Mouse (Mus musculus) midbrain, postnatal 0 days (tissue): ENCODE data around the gene Rassf5. TPM values are rescaled to one million over a fixed set of nuclear protein-coding genes. Genes with fewer than 3 reads are reported as not detected.
A peak's percentile ranks its signal among the peaks of the same experiment; 100 is the strongest.
"Not testable (repeated sequence)": the region's sequence is repeated elsewhere in the genome, so short reads cannot be mapped to it uniquely, and the experiment has no call there.

ENCODE experiments used
- ATAC-seq: fragments of 200-750 bp; cut with Nextera tagmentation; 2 replicates; pipeline ENCODE4 v1.8.0; 2017; ENCODE audit warnings: moderate number of reproducible peaks, mild to moderate bottlenecking, moderate TSS enrichment, moderate library complexity; ENCODE audit not compliant: low FRiP score
- DNase-seq: peaks from one replicate; pipeline ENCODE4 v3.0.0-alpha.2; 2015; ENCODE audit warnings: low spot score
- H3K27ac ChIP-seq: fragments of 300-500 bp; sonication (generic); 2 replicates; pipeline ENCODE4 v1.5.1; 2014; ENCODE audit warnings: low read depth, mild to moderate bottlenecking, low read length, mixed read lengths
- H3K27me3 ChIP-seq: fragments of 300-500 bp; sonication (generic); 2 replicates; pipeline ENCODE4 v1.6.1; 2014; ENCODE audit warnings: low read length, control low read depth, mixed read lengths; ENCODE audit not compliant: insufficient read depth
- H3K36me3 ChIP-seq: fragments of 300-500 bp; sonication (generic); 2 replicates; pipeline ENCODE4 v1.6.1; 2014; ENCODE audit warnings: low read length, control low read depth, mixed read lengths; ENCODE audit not compliant: insufficient read depth
- H3K4me1 ChIP-seq: fragments of 300-500 bp; sonication (generic); 2 replicates; pipeline ENCODE4 v1.6.1; 2014; ENCODE audit warnings: mild to moderate bottlenecking, control low read depth, antibody characterized with exemption, low read length, mixed read lengths; ENCODE audit not compliant: insufficient read depth
- H3K4me2 ChIP-seq: fragments of 300-500 bp; sonication (generic); 2 replicates; pipeline ENCODE4 v1.6.1; 2014; ENCODE audit warnings: low read depth, mild to moderate bottlenecking, low read length, mixed read lengths; ENCODE audit not compliant: poor library complexity, severe bottlenecking
- H3K4me3 ChIP-seq: fragments of 300-500 bp; sonication (generic); 2 replicates; pipeline ENCODE4 v1.5.1; 2014; ENCODE audit warnings: low read depth, mild to moderate bottlenecking, low read length, moderate library complexity
- H3K9ac ChIP-seq: fragments of 300-500 bp; sonication (generic); replicated peaks from 2 replicates; pipeline ENCODE4 v1.6.1; 2014; ENCODE audit warnings: mild to moderate bottlenecking, low read length, moderate library complexity, mixed read lengths; ENCODE audit not compliant: poor library complexity, severe bottlenecking
- H3K9me3 ChIP-seq: fragments of 300-500 bp; sonication (generic); 2 replicates; pipeline ENCODE4 v1.6.1; 2016; ENCODE audit warnings: low read length, control low read depth
- CTCF ChIP-seq: IDR thresholded peaks from 2 replicates; pipeline ENCODE4 v1.5.1; 2016; ENCODE audit warnings: antibody characterized with exemption, mild to moderate bottlenecking
- WGBS: fragments of 180-500 bp; shearing (Covaris S2); extraction: QIAGEN DNeasy Blood & Tissue Kit; methylation state at CpG from one replicate; pipeline ENCODE4 v1.1.7; 2014; 5-methylcytosine and 5-hydroxymethylcytosine counted together
- polyA plus RNA-seq: library from polyadenylated mRNA; unstranded; fragments of >200 nt; fragmentation: Nextera tagmentation; extraction: Ambion mirVana; gene quantifications from 2 replicates; pipeline ENCODE4 v1.2.1, GENCODE M21; 2015
- total RNA-seq: library from RNA; depleted of rRNA; stranded (reverse); fragments of >200 nt; gene quantifications from 2 replicates; pipeline ENCODE4 v1.2.3, GENCODE M21; 2014

The Rassf5 gene
- total and polyA plus RNA-seq, 2 experiments from 2014 or later, result 4.9 to 9.0 TPM

- 86% methylated on average over 10 of the region's 10 CpGs for WGBS
- H3K9ac ChIP-seq, result no peak overlapping the region
Measured at GRCm38 (mm10) chr1:131268776-131269175, 23.7 kb upstream of the Rassf5 start.

GRCm38 (mm10) chr1:131263905-131264304 is 18.8 kb upstream of the Rassf5 start:
- H3K27ac ChIP-seq, result no peak overlapping the region
- H3K9me3 ChIP-seq, result no peaks in the 10 kb centered on the region
- H3K9ac ChIP-seq, result no peak overlapping the region
- H3K27me3 ChIP-seq, result no peaks in the 10 kb centered on the region
- DNase-seq (no peak), ATAC-seq (no peak)
- TF ChIP-seq CTCF, result no peak
- 77% methylated on average over 12 of the region's 12 CpGs for WGBS
- no peaks in the 10 kb centered on the region for H3K4me1 ChIP-seq
- no peak overlapping the region for H3K4me3 ChIP-seq
- no peaks in the 10 kb centered on the region for H3K36me3 ChIP-seq
- no peak overlapping the region for H3K4me2 ChIP-seq

More at GRCm38 (mm10) chr1:131268776-131269175, 23.7 kb upstream of the Rassf5 start:
- no peak for ATAC-seq
- Histone ChIP-seq H3K36me3 (no peaks in the 10 kb centered on the region), H3K27me3 (no peaks in the 10 kb centered on the region), H3K4me1 (no peaks in the 10 kb centered on the region), H3K9me3 (no peaks in the 10 kb centered on the region), H3K27ac (no peak overlapping the region), H3K4me3 (no peak overlapping the region), H3K4me2 (no peak overlapping the region)
- no peak for TF ChIP-seq CTCF
- DNase-seq, result no peak

- 0 out of 2 replicates have a peak, but pooled peaks have one; percentile 41 for ATAC-seq
Measured at GRCm38 (mm10) chr1:131260309-131260656, 15.2 kb upstream of the Rassf5 start.

GRCm38 (mm10) chr1:131259632-131260308 is 14.7 kb upstream of the Rassf5 start:
- no peaks in the 10 kb centered on the region for H3K27me3 ChIP-seq
- no peaks in the 10 kb centered on the region for H3K36me3 ChIP-seq
- no peak overlapping the region for H3K4me2 ChIP-seq
- ATAC-seq (0 out of 2 replicates have a peak, but pooled peaks have one; percentile 20), DNase-seq (no peak)
- H3K4me3 ChIP-seq, result no peak overlapping the region
- H3K4me1 ChIP-seq, result no peaks in the 10 kb centered on the region
- H3K27ac ChIP-seq, result no peak overlapping the region
- 65% methylated on average over 10 of the region's 10 CpGs for WGBS
- no peak overlapping the region for H3K9ac ChIP-seq
- no peak for TF ChIP-seq CTCF
- no peaks in the 10 kb centered on the region for H3K9me3 ChIP-seq

More at GRCm38 (mm10) chr1:131260309-131260656, 15.2 kb upstream of the Rassf5 start:
- no peaks in the 10 kb centered on the region for H3K27me3 ChIP-seq
- H3K4me3 ChIP-seq, result no peak overlapping the region
- WGBS, result 26% methylated on average over 10 of the region's 10 CpGs
- DNase-seq, result peak; percentile 80
- H3K36me3 ChIP-seq, result no peaks in the 10 kb centered on the region
- no peak overlapping the region for H3K27ac ChIP-seq
- peak; percentile 81 for TF ChIP-seq CTCF
- no peak overlapping the region for H3K4me2 ChIP-seq
- no peaks in the 10 kb centered on the region for H3K9me3 ChIP-seq
- H3K4me1 ChIP-seq, result no peaks in the 10 kb centered on the region
- H3K9ac ChIP-seq, result no peak overlapping the region

- DNase-seq (no peak), ATAC-seq (no peak)
- no peaks in the 10 kb centered on the region for H3K36me3 ChIP-seq
- no peak overlapping the region for H3K27ac ChIP-seq
- H3K4me3 ChIP-seq, result no peak overlapping the region
- no peaks in the 10 kb centered on the region for H3K27me3 ChIP-seq
- WGBS, result 77% methylated on average over 6 of the region's 6 CpGs
- no peaks in the 10 kb centered on the region for H3K9me3 ChIP-seq
- H3K4me1 ChIP-seq, result no peaks in the 10 kb centered on the region
- no peak overlapping the region for H3K9ac ChIP-seq
- TF ChIP-seq CTCF, result no peak
- H3K4me2 ChIP-seq, result no peak overlapping the region
Measured at GRCm38 (mm10) chr1:131257288-131257687, 12.2 kb upstream of the Rassf5 start.

- not testable (repeated sequence) for H3K4me1 ChIP-seq, H3K27ac ChIP-seq, H3K27me3 ChIP-seq, DNase-seq, H3K4me3 ChIP-seq, ATAC-seq, H3K36me3 ChIP-seq, H3K4me2 ChIP-seq, H3K9me3 ChIP-seq, H3K9ac ChIP-seq
- WGBS, result 86% methylated on average over 7 of the region's 7 CpGs
Measured at GRCm38 (mm10) chr1:131252516-131253250, 7.6 kb upstream of the Rassf5 start.
